Mouse (Mus musculus) neutrophil, adult 65 days (primary cell): ENCODE measurements around the gene Pxdn. TPM values are rescaled to one million over a fixed set of nuclear protein-coding genes. Genes with fewer than 3 reads are reported as not detected.

Source experiments
- total RNA-seq: library from RNA; stranded (reverse); gene quantifications from 2 replicates; pipeline ENCODE4 v1.2.4, GENCODE M21; 2023

Pxdn gene
- not detected in 2 replicates for total RNA-seq

DNA sequence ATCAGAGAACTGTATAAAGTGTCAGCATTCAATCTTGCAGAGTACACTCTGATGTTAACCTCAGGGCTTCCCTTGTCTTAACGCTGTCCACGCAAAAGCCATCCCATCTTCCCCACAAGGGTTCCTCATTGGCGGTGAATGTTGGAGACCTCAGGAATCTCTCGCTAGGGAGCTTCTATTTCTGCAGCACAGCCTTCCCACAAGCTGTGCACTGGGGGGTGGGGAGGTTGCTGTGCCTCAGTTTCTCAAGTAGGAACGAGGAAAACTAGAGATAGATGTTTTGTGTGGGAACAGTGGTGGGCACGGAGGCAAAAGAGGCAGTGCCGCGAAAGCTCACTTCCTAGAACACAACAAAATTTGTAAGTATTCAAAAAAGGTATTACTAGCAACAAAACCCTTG lies at the start of gene Pxdn:
Gene Pxdn (plus strand): TSS at position 301 of the 400 bp plus-strand sequence.

Other genes with a start within 250 kb of the Pxdn start
- gene Tpo, start 195.0 kb downstream of the Pxdn start, total RNA-seq = not detected in 2 replicates